Mouse (Mus musculus): ENCODE data around the gene Cep170b. TPM values are rescaled to one million over a fixed set of nuclear protein-coding genes. Genes with fewer than 3 reads are reported as not detected.

The Cep170b gene
- polyA plus RNA-seq, 1 experiment from 2014 or later, result 92.1 TPM

- POLR2A ChIA-PET, result no interaction called here
- CTCF ChIA-PET, result interaction anchor here (1.5 kb wide), 1 partner anchor 22 kb away, joined by 3 read pairs; no protein-coding TSS in a partner anchor
- peak; percentile 28 for ATAC-seq
- DNase-seq (ENCODE audit: low read depth, low spot score), result no peak
- no peaks in the 10 kb centered on the region for H3K27me3 ChIP-seq
- TF ChIP-seq CTCF (IDR thresholded peaks at IDR 0.05), result no peak
- in situ Hi-C loops (cut with MboI; ENCODE audit: low pct_unique_long_range_greater_than_20kb), result no loop called here
Measured at GRCm38 (mm10) chr12:112722240-112723027, 2.2 kb downstream of the Cep170b start.

- DNase-seq (ENCODE audit: low read depth, low spot score) (no peak), ATAC-seq (no peak)
- H3K27me3 ChIP-seq, result no peaks in the 10 kb centered on the region
- POLR2A ChIA-PET, result no interaction called here
- CTCF ChIA-PET, result interaction anchor here (1.5 kb wide), 1 partner anchor 22 kb away, joined by 3 read pairs; no protein-coding TSS in a partner anchor
- no peak for TF ChIP-seq CTCF (IDR thresholded peaks at IDR 0.05)
- in situ Hi-C loops (cut with MboI; ENCODE audit: low pct_unique_long_range_greater_than_20kb), result no loop called here
Measured at GRCm38 (mm10) chr12:112723028-112723330, 2.7 kb downstream of the Cep170b start.

GRCm38 (mm10) chr12:112723445-112723844, 3.2 kb downstream of the Cep170b start:
- TF ChIP-seq CTCF (IDR thresholded peaks at IDR 0.05), result no peak
- DNase-seq (ENCODE audit: low read depth, low spot score), result no peak
- CTCF ChIA-PET, result interaction anchor here (1.4 to 1.5 kb wide), 3 partner anchors 19 to 21 kb away, joined by 3 to 6 read pairs (median 4); no protein-coding TSS in a partner anchor
- in situ Hi-C loops (cut with MboI; ENCODE audit: low pct_unique_long_range_greater_than_20kb), result no loop called here
- POLR2A ChIA-PET, result no interaction called here
- H3K27me3 ChIP-seq, result no peaks in the 10 kb centered on the region
- ATAC-seq, result no peak

- in situ Hi-C loops (cut with MboI; ENCODE audit: low pct_unique_long_range_greater_than_20kb), result no loop called here
- ChIA-PET POLR2A (no interaction called here), CTCF (interaction anchor here (0.6 to 1.5 kb wide), 7 partner anchors 10 to 79 kb away, joined by 3 to 6 read pairs (median 3); no protein-coding TSS in a partner anchor)
- DNase-seq (ENCODE audit: low read depth, low spot score) (no peak), ATAC-seq (peak; percentile 28)
- no peak for TF ChIP-seq CTCF (IDR thresholded peaks at IDR 0.05)
- no peaks in the 10 kb centered on the region for H3K27me3 ChIP-seq
Measured at GRCm38 (mm10) chr12:112724077-112724805, 4.0 kb downstream of the Cep170b start.

GRCm38 (mm10) chr12:112727801-112728200, 7.5 kb downstream of the Cep170b start:
- no peak for DNase-seq (ENCODE audit: low read depth, low spot score)
- no peak for TF ChIP-seq CTCF (IDR thresholded peaks at IDR 0.05)
- H3K27me3 ChIP-seq, result no peaks in the 10 kb centered on the region
- no peak for ATAC-seq
- in situ Hi-C loops (cut with MboI; ENCODE audit: low pct_unique_long_range_greater_than_20kb), result no loop called here
- ChIA-PET POLR2A (no interaction called here), CTCF (interaction anchor here (1.0 to 1.3 kb wide), 3 partner anchors 10 to 19 kb away, joined by 3 read pairs; no protein-coding TSS in a partner anchor)

DNA sequence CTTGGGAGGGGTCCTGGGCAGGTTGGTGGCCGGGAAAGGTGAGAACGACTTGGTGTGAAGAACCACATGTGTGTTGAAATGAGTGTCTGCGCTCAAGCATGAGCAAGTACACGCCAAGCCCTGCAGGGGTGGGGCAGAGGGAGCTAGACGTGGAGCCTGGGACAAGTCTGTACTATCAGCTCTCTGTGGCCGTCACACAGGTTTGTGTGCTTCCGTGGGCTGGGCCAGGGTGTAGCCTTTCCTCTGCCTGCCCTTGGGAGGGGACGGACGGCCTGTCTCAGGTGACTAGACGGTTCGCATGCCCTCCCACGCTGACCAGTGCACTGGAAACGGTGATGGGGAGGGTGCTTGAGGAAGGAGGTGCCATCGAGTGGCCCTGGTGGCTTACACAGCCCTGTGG, 10.6 kb downstream of the Cep170b start:
- H3K27me3 ChIP-seq, result no peaks in the 10 kb centered on the region
- POLR2A ChIA-PET, result no interaction called here
- TF ChIP-seq CTCF (IDR thresholded peaks at IDR 0.05), result no peak
- no peak for DNase-seq (ENCODE audit: low read depth, low spot score)
- no peak for ATAC-seq
- in situ Hi-C loops (cut with MboI; ENCODE audit: low pct_unique_long_range_greater_than_20kb), result no loop called here
- CTCF ChIA-PET, result interaction anchor here (1.3 kb wide), 1 partner anchor 145 kb away, joined by 3 read pairs; no protein-coding TSS in a partner anchor

GRCm38 (mm10) chr12:112732591-112732990, 12.3 kb downstream of the Cep170b start:
- no peak for DNase-seq (ENCODE audit: low read depth, low spot score)
- no peaks in the 10 kb centered on the region for H3K27me3 ChIP-seq
- in situ Hi-C loops (cut with MboI; ENCODE audit: low pct_unique_long_range_greater_than_20kb), result no loop called here
- no peak for TF ChIP-seq CTCF (IDR thresholded peaks at IDR 0.05)
- CTCF ChIA-PET, result no interaction called here
- no peak for ATAC-seq
- POLR2A ChIA-PET, result no interaction called here

- no peak for TF ChIP-seq CTCF (IDR thresholded peaks at IDR 0.05)
- ChIA-PET CTCF (interaction anchor here (0.9 to 1.2 kb wide), 2 partner anchors 10 to 13 kb away, joined by 3 read pairs; no protein-coding TSS in a partner anchor), POLR2A (no interaction called here)
- no peak for DNase-seq (ENCODE audit: low read depth, low spot score)
- in situ Hi-C loops (cut with MboI; ENCODE audit: low pct_unique_long_range_greater_than_20kb), result no loop called here
- no peaks in the 10 kb centered on the region for H3K27me3 ChIP-seq
- no peak for ATAC-seq
Measured at GRCm38 (mm10) chr12:112734108-112734820, 14.0 kb downstream of the Cep170b start.

DNA sequence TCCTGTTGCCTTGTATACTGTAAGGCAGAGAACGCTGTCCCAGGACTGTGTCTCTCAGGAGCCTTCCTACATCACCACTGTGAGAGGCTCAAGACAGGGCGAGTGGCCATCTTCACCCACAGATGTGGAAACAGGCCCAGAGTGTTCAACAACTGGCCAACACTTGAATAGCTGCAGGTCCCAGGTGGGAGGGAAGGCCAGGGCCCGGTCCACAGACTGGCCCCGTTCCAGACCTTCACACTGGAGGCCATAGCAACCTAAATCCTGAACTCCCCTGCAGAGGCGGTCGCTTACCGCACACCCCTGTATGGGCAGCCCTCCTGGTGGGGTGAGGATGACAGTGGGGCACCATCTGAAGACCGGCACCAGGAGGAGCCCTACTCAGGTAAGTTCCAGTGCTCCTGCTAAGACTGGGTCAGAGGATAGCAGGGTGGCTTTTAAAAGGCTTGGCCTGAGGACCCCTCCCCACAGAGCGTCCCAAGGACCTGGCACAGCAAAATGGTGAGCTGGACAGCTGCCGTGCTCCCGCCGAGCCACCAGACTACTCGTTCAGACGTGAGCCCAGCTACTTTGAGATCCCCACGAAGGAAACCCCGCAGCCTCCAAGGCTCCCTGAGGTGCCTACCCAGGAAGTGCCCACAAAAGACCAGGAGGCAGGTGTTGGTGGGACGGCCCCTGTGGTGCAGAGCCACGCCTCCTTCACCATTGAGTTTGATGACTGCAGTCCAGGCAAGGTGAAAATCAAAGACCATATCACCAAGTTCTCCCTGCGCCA, 14.8 kb downstream of the Cep170b start:
- in situ Hi-C loops (cut with MboI; ENCODE audit: low pct_unique_long_range_greater_than_20kb), result no loop called here
- ChIA-PET POLR2A (no interaction called here), CTCF (interaction anchor here (0.9 to 1.2 kb wide), 2 partner anchors 10 to 12 kb away, joined by 3 read pairs; no protein-coding TSS in a partner anchor)
- no peaks in the 10 kb centered on the region for H3K27me3 ChIP-seq
- ATAC-seq, result no peak
- no peak for TF ChIP-seq CTCF (IDR thresholded peaks at IDR 0.05)
- DNase-seq (ENCODE audit: low read depth, low spot score), result no peak

Data from Patski (cell line).